Mouse (Mus musculus) MEL (cell line): ENCODE measurements around the gene Actr3b. TPM values are rescaled to one million over a fixed set of nuclear protein-coding genes. Genes with fewer than 3 reads are reported as not detected.
A peak's percentile ranks its signal among the peaks of the same experiment; 100 is the strongest.

Experiments used
- DNase-seq: peaks from one replicate; pipeline ENCODE4 v3.0.0; 2011; ENCODE audit warnings: low read depth, low spot score
- H3K27ac ChIP-seq: 2 replicates; pipeline ENCODE4 v1.5.1; 2012; ENCODE audit warnings: low read depth, mild to moderate bottlenecking, control low read depth, low read length, moderate library complexity; ENCODE audit not compliant: control insufficient read depth
- H3K27me3 ChIP-seq, 2 experiments: fragments of 150-350 bp in 1 of 2; sonication (generic) in 1 of 2; 2 replicates each; pipeline ENCODE4 v1.6.1; 2012; ENCODE audit warnings: low read length in 2 of 2, mild to moderate bottlenecking in 2 of 2, improper control_type of control experiment in 1 of 2, moderate library complexity in 1 of 2; ENCODE audit not compliant: insufficient read depth in 2 of 2, control insufficient read depth in 1 of 2
- H3K36me3 ChIP-seq, 2 experiments: 2 replicates each; pipeline ENCODE4 v1.6.1; 2012 to 2014; ENCODE audit warnings: low read length in 2 of 2, improper control_type of control experiment in 1 of 2, inconsistent platforms in 1 of 2, mild to moderate bottlenecking in 1 of 2; ENCODE audit not compliant: insufficient read depth in 2 of 2, control insufficient read depth in 1 of 2
- H3K4me1 ChIP-seq, 2 experiments: fragments of 150-350 bp in 1 of 2; sonication (generic) in 1 of 2; 2 replicates each; pipeline ENCODE4 v1.6.1; 2012; ENCODE audit warnings: low read length in 2 of 2, improper control_type of control experiment in 1 of 2, mild to moderate bottlenecking in 1 of 2; ENCODE audit not compliant: insufficient read depth in 2 of 2, control insufficient read depth in 1 of 2
- H3K4me3 ChIP-seq, 2 experiments: fragments of 150-350 bp in 1 of 2; sonication (generic) in 1 of 2; 2 replicates each; pipeline ENCODE4 v1.5.1; 2012; ENCODE audit warnings: low read depth in 2 of 2, low read length in 2 of 2, mild to moderate bottlenecking in 2 of 2, moderate library complexity in 2 of 2, control low read depth in 1 of 2, improper control_type of control experiment in 1 of 2; ENCODE audit not compliant: control insufficient read depth in 1 of 2, insufficient read depth in 1 of 2
- H3K79me2 ChIP-seq: 2 replicates; pipeline ENCODE4 v1.6.1; 2012; ENCODE audit warnings: mild to moderate bottlenecking, low read length, moderate library complexity; ENCODE audit not compliant: control insufficient read depth, poor library complexity, insufficient read depth
- H3K9ac ChIP-seq: 2 replicates; pipeline ENCODE4 v1.6.1; 2012; ENCODE audit warnings: low read depth, mild to moderate bottlenecking, control low read depth, low read length, moderate library complexity; ENCODE audit not compliant: control insufficient read depth, poor library complexity, severe bottlenecking
- H3K9me3 ChIP-seq: fragments of 150-350 bp; sonication (generic); replicated peaks from 2 replicates; pipeline ENCODE4 v1.6.1; 2012; ENCODE audit warnings: mild to moderate bottlenecking, low read length, improper control_type of control experiment, moderate library complexity; ENCODE audit not compliant: insufficient read depth
- BHLHE40 ChIP-seq: IDR thresholded peaks from 2 replicates; pipeline ENCODE4 v1.6.1; 2012; ENCODE audit warnings: low read depth, mild to moderate bottlenecking, inconsistent platforms, low read length, improper control_type of control experiment, borderline replicate concordance
- CHD1 ChIP-seq: IDR thresholded peaks from 2 replicates; pipeline ENCODE4 v1.6.1; 2012; ENCODE audit warnings: low read depth, mild to moderate bottlenecking, inconsistent platforms, low read length, improper control_type of control experiment
- CHD2 ChIP-seq: IDR thresholded peaks from 2 replicates; pipeline ENCODE4 v1.6.1; 2011; ENCODE audit warnings: low read length, improper control_type of control experiment
- CTCF ChIP-seq, 3 experiments: IDR thresholded peaks in 2 of 3; conservative IDR thresholded peaks in 1 of 3; 2 replicates each; pipeline ENCODE4 v1.5.1; 2011 to 2012; ENCODE audit warnings: low read length in 3 of 3, low read depth in 2 of 3, mild to moderate bottlenecking in 2 of 3, improper control_type of control experiment in 1 of 3, inconsistent platforms in 1 of 3, mixed read lengths in 1 of 3, moderate library complexity in 1 of 3; ENCODE audit not compliant: control insufficient read depth in 1 of 3, insufficient read depth in 1 of 3, poor library complexity in 1 of 3, severe bottlenecking in 1 of 3
- E2F4 ChIP-seq: IDR thresholded peaks from 2 replicates; pipeline ENCODE4 v1.6.1; 2011; ENCODE audit warnings: low read depth, low read length, improper control_type of control experiment, borderline replicate concordance
- ELF1 ChIP-seq: IDR thresholded peaks from 2 replicates; pipeline ENCODE4 v1.6.1; 2014; ENCODE audit warnings: low read depth, mild to moderate bottlenecking, inconsistent platforms, low read length, improper control_type of control experiment, moderate library complexity
- EP300 ChIP-seq, 2 experiments: IDR thresholded peaks; 2 replicates each; pipeline ENCODE4 v1.6.1; 2011; ENCODE audit warnings: improper control_type of control experiment in 2 of 2, low read length in 2 of 2, low read depth in 1 of 2, mild to moderate bottlenecking in 1 of 2
- ETS1 ChIP-seq: IDR thresholded peaks from 2 replicates; pipeline ENCODE4 v1.6.1; 2012; ENCODE audit warnings: low read depth, mild to moderate bottlenecking, inconsistent platforms, low read length, improper control_type of control experiment, moderate library complexity
- GABPA ChIP-seq: IDR thresholded peaks from 2 replicates; pipeline ENCODE4 v1.6.1; 2012; ENCODE audit warnings: low read depth, mild to moderate bottlenecking, inconsistent platforms, low read length, improper control_type of control experiment, moderate library complexity
- GATA1 ChIP-seq: IDR thresholded peaks from 2 replicates; pipeline ENCODE4 v1.6.1; 2011; ENCODE audit warnings: low read depth, low read length, improper control_type of control experiment
- HCFC1 ChIP-seq: IDR thresholded peaks from 2 replicates; pipeline ENCODE4 v1.6.1; 2012; ENCODE audit warnings: low read depth, mild to moderate bottlenecking, inconsistent platforms, low read length, improper control_type of control experiment, moderate library complexity
- JUND ChIP-seq: IDR thresholded peaks from 2 replicates; pipeline ENCODE4 v1.6.1; 2011; ENCODE audit warnings: low read depth, mild to moderate bottlenecking, improper control_type of control experiment, low read length
- KAT2A ChIP-seq: conservative IDR thresholded peaks from 2 replicates; pipeline ENCODE4 v1.6.1; 2012; ENCODE audit warnings: low read depth, low read length, improper control_type of control experiment, inconsistent platforms
- MAFK ChIP-seq: IDR thresholded peaks from 2 replicates; pipeline ENCODE4 v1.6.1; 2011; ENCODE audit warnings: low read depth, mild to moderate bottlenecking, low read length, improper control_type of control experiment, borderline replicate concordance
- MAX ChIP-seq: IDR thresholded peaks from 2 replicates; pipeline ENCODE4 v1.6.1; 2011; ENCODE audit warnings: low read length, improper control_type of control experiment
- MAZ ChIP-seq: IDR thresholded peaks from 2 replicates; pipeline ENCODE4 v1.6.1; 2012; ENCODE audit warnings: low read depth, mild to moderate bottlenecking, inconsistent platforms, low read length, improper control_type of control experiment
- MEF2A ChIP-seq: IDR thresholded peaks from 2 replicates; pipeline ENCODE4 v1.6.1; 2014; ENCODE audit warnings: low read depth, mild to moderate bottlenecking, inconsistent platforms, low read length, improper control_type of control experiment; ENCODE audit not compliant: poor library complexity, insufficient replicate concordance, severe bottlenecking; ENCODE audit errors: extremely low read depth
- MYB ChIP-seq: IDR thresholded peaks from 2 replicates; pipeline ENCODE4 v1.6.1; 2011; ENCODE audit warnings: mild to moderate bottlenecking, low read depth, low read length, improper control_type of control experiment
- MYC ChIP-seq: IDR thresholded peaks from 2 replicates; pipeline ENCODE4 v1.6.1; 2011; ENCODE audit warnings: low read depth, mild to moderate bottlenecking, low read length, improper control_type of control experiment, moderate library complexity
- NELFE ChIP-seq: IDR thresholded peaks from 2 replicates; pipeline ENCODE4 v1.6.1; 2011; ENCODE audit warnings: low read depth, low read length, improper control_type of control experiment
- NRF1 ChIP-seq: IDR thresholded peaks from 2 replicates; pipeline ENCODE4 v1.6.1; 2014; ENCODE audit warnings: low read depth, mild to moderate bottlenecking, inconsistent platforms, low read length, improper control_type of control experiment, moderate library complexity; ENCODE audit not compliant: poor library complexity, insufficient read depth, severe bottlenecking
- POLR2A ChIP-seq, 2 experiments: IDR thresholded peaks; 2 replicates each; pipeline ENCODE4 v1.6.1; 2011 to 2012; ENCODE audit warnings: low read length in 2 of 2, mild to moderate bottlenecking in 2 of 2, control low read depth in 1 of 2, improper control_type of control experiment in 1 of 2, low read depth in 1 of 2, moderate library complexity in 1 of 2; ENCODE audit not compliant: control insufficient read depth in 1 of 2, insufficient read depth in 1 of 2, poor library complexity in 1 of 2
- POLR2AphosphoS2 ChIP-seq: IDR thresholded peaks from 2 replicates; pipeline ENCODE4 v1.6.1; 2011; ENCODE audit warnings: low read length, improper control_type of control experiment
- RAD21 ChIP-seq: IDR thresholded peaks from 2 replicates; pipeline ENCODE4 v1.6.1; 2011; ENCODE audit warnings: mild to moderate bottlenecking, low read depth, low read length, improper control_type of control experiment
- SIN3A ChIP-seq: IDR thresholded peaks from 2 replicates; pipeline ENCODE4 v1.6.1; 2012; ENCODE audit warnings: low read length, improper control_type of control experiment, inconsistent platforms
- SMC3 ChIP-seq: IDR thresholded peaks from 2 replicates; pipeline ENCODE4 v1.6.1; 2011; ENCODE audit warnings: low read depth, low read length, improper control_type of control experiment
- TAL1 ChIP-seq: IDR thresholded peaks from 2 replicates; pipeline ENCODE4 v1.6.1; 2012; ENCODE audit warnings: mild to moderate bottlenecking, inconsistent platforms, low read length, moderate library complexity, mixed read lengths
- TBP ChIP-seq: IDR thresholded peaks from 2 replicates; pipeline ENCODE4 v1.8.0; 2011; ENCODE audit warnings: low read depth, low read length, improper control_type of control experiment
- TCF12 ChIP-seq: IDR thresholded peaks from 2 replicates; pipeline ENCODE4 v1.6.1; 2014; ENCODE audit warnings: low read depth, mild to moderate bottlenecking, inconsistent platforms, low read length, improper control_type of control experiment, moderate library complexity
- UBTF ChIP-seq: IDR thresholded peaks from 2 replicates; pipeline ENCODE4 v1.6.1; 2012; ENCODE audit warnings: low read depth, mild to moderate bottlenecking, inconsistent platforms, low read length, improper control_type of control experiment, moderate library complexity, borderline replicate concordance; ENCODE audit not compliant: insufficient read depth
- USF2 ChIP-seq, 2 experiments: IDR thresholded peaks; 2 replicates each; pipeline ENCODE4 v1.6.1; 2011 to 2012; ENCODE audit warnings: improper control_type of control experiment in 2 of 2, low read length in 2 of 2, borderline replicate concordance in 1 of 2, inconsistent platforms in 1 of 2, low read depth in 1 of 2, mild to moderate bottlenecking in 1 of 2; ENCODE audit not compliant: insufficient read depth in 1 of 2
- ZC3H11A ChIP-seq: IDR thresholded peaks from 2 replicates; pipeline ENCODE4 v1.6.1; 2012; ENCODE audit warnings: low read depth, mild to moderate bottlenecking, inconsistent platforms, low read length, improper control_type of control experiment
- ZMIZ1 ChIP-seq: IDR thresholded peaks from 2 replicates; pipeline ENCODE4 v1.6.1; 2012; ENCODE audit warnings: low read depth, mild to moderate bottlenecking, inconsistent platforms, low read length, improper control_type of control experiment, moderate library complexity
- ZNF384 ChIP-seq: IDR thresholded peaks from 2 replicates; pipeline ENCODE4 v1.6.1; 2012; ENCODE audit warnings: low read depth, mild to moderate bottlenecking, inconsistent platforms, low read length, improper control_type of control experiment
- polyA plus RNA-seq, 2 experiments: library from polyadenylated mRNA; stranded (reverse) in 1 of 2; unstranded in 1 of 2; fragments of >175 nt in 1 of 2; fragments of >200 nt in 1 of 2; gene quantifications; 2 replicates each; pipeline versions ENCODE4 v1.2.1 to v1.2.4; 2012; ENCODE audit warnings: low replicate concordance in 2 of 2, low read depth in 1 of 2; ENCODE audit not compliant: insufficient read length in 2 of 2, insufficient read depth in 1 of 2, missing spikeins in 1 of 2
- total RNA-seq: library from RNA; depleted of rRNA; stranded (reverse); fragments of 300-350 nt; gene quantifications from 2 replicates; pipeline ENCODE4 v1.2.3, GENCODE M21; 2012; rRNA removed

Actr3b gene
- total RNA-seq, result 7.4 and 8.7 TPM in 2 replicates
- polyA plus RNA-seq, result 10 to 100 TPM in 1 of 2 experiments, not detected in 1; 11.1 TPM

DNA sequence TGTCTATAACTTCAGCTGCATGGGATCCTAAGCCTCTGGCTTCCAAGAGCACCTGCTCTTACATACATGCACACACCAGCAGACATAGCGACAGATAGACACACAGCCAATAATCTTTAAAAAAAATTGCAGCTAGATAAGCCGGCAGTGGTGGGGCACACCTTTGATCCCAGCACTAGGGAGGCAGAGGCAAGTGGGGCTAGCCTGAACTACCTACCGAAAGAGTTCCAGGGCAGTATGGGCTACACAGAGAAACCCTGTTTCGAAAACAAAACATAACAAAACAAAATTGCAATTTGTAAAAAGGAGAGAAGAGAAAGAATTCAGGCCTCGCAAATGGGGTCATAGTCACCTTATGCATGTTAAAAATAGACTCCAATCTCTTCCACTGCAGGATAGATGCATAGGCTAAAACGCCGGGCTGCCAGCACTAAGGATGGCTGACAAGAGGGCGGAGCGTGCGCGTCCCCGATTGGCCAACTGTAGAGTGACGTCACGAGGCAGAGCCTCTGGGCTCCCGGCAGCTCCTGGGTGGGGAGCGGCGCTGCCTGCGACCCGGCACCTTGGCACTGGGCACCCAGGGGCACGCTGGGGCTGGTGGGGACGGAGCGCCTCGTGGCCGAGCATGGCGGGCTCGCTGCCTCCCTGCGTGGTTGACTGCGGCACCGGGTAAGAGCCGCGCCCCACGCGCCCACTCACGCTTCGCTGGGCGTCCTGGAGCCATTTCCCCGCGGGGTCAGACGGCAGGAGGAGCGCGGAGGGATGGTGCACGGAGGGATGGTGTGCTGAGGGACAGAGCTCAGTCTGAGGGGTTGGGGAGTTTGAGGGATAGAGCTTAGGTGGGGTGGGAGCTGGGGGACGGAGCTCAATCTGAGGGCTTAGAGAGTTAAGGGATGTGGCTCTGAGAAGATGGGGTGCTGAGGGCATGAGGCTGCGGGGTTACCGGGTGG lies at the start of gene Actr3b:
Gene Actr3b (plus strand): TSS at position 538 of the 950 bp plus-strand sequence.
- Histone ChIP-seq H3K9me3 (no peaks in the 10 kb centered on the region), H3K79me2 (no peaks in the 10 kb centered on the region; the same call in 1 of the 2 replicates), H3K36me3 (peaks cover 0 to 8% of the 10 kb centered on the region in 2 experiments; a peak in 2 of 4 replicates), H3K9ac (peak within 1 kb of the TSS; percentile 74), H3K4me1 (peaks cover 0 to 7% of the 10 kb centered on the region in 2 experiments; a peak in 2 of 4 replicates), H3K27ac (no peak within 1 kb of the TSS), H3K4me3 (peak within 1 kb of the TSS; percentile 64 to 80), H3K27me3 (no peaks in the 10 kb centered on the region)
- DNase-seq, result peak; percentile 97
- TF ChIP-seq ZMIZ1 (no peak), UBTF (no peak), MYB (no peak), USF2 (IDR thresholded peaks at IDR 0.05; ENCODE audit: borderline replicate concordance in 1 of 2, insufficient read depth in 1 of 2, low read depth in 1 of 2, low read length in 2 of 2) (no peak), ZNF384 (peak; percentile 49; the same call in 1 of the 2 replicates), MAFK (no peak), MAX (no peak; the same call in none of the 2 replicates), JUND (no peak), MAZ (no peak; the same call in 1 of the 2 replicates), MYC (0 out of 2 replicates have a peak, but pooled peaks have one; percentile 26), RAD21 (no peak), CTCF (IDR thresholded peaks at IDR 0.05 in 2 of 3, conservative IDR thresholded peaks at IDR 0.05 in 1 of 3; ENCODE audit: control insufficient read depth in 1 of 3, insufficient read depth in 1 of 3, low read depth in 2 of 3, low read length in 3 of 3, poor library complexity in 1 of 3, severe bottlenecking in 1 of 3) (no peak), SIN3A (peak; percentile 77), POLR2A (IDR thresholded peaks at IDR 0.05; ENCODE audit: control insufficient read depth in 1 of 2, insufficient read depth in 1 of 2, low read depth in 1 of 2, low read length in 2 of 2, poor library complexity in 1 of 2) (peak; percentile 85 to 97), EP300 (IDR thresholded peaks at IDR 0.05; ENCODE audit: low read depth in 1 of 2, low read length in 2 of 2) (no peak), TBP (0 out of 2 replicates have a peak, but pooled peaks have one; percentile 14), TCF12 (no peak), E2F4 (no peak), NELFE (peak; percentile 71), BHLHE40 (no peak), SMC3 (no peak), NRF1 (0 out of 2 replicates have a peak, but pooled peaks have one; percentile 36), ZC3H11A (no peak), POLR2AphosphoS2 (no peak), MEF2A (peak; percentile 45; the same call in 1 of the 2 replicates), ELF1 (no peak), TAL1 (no peak), CHD1 (no peak), GABPA (no peak), GATA1 (no peak), ETS1 (no peak; the same call in 1 of the 2 replicates), KAT2A (no peak), HCFC1 (peak; percentile 84), CHD2 (no peak)
